Mouse (Mus musculus) kidney, embryonic 14.5 days (tissue): ENCODE results near the gene Cdk5rap2. TPM values are rescaled to one million over a fixed set of nuclear protein-coding genes. Genes with fewer than 3 reads are reported as not detected.

Source experiments
- ATAC-seq: fragments of 200-750 bp; cut with Nextera tagmentation; 2 replicates; pipeline ENCODE4 v1.8.0; 2017; ENCODE audit warnings: moderate number of reproducible peaks, mild to moderate bottlenecking, moderate TSS enrichment, moderate library complexity; ENCODE audit not compliant: low FRiP score, low TSS enrichment
- H3K27ac ChIP-seq: fragments of 300-500 bp; sonication (generic); 2 replicates; pipeline ENCODE4 v1.5.1; 2014; ENCODE audit warnings: low read depth, mild to moderate bottlenecking, low read length, moderate library complexity, mixed read lengths
- H3K27me3 ChIP-seq: fragments of 300-500 bp; sonication (generic); 2 replicates; pipeline ENCODE4 v1.6.1; 2014; ENCODE audit warnings: mild to moderate bottlenecking, low read length; ENCODE audit not compliant: control insufficient read depth, insufficient read depth
- H3K36me3 ChIP-seq: fragments of 300-500 bp; sonication (generic); 2 replicates; pipeline ENCODE4 v1.6.1; 2014; ENCODE audit warnings: low read length, mixed read lengths; ENCODE audit not compliant: control insufficient read depth, insufficient read depth
- H3K4me1 ChIP-seq: fragments of 300-500 bp; sonication (generic); 2 replicates; pipeline ENCODE4 v1.6.1; 2014; ENCODE audit warnings: low read length, mixed read lengths; ENCODE audit not compliant: control insufficient read depth, insufficient read depth
- H3K4me2 ChIP-seq: fragments of 300-500 bp; sonication (generic); replicated peaks from 2 replicates; pipeline ENCODE4 v1.6.1; 2014; ENCODE audit warnings: low read depth, mild to moderate bottlenecking, low read length
- H3K4me3 ChIP-seq: fragments of 300-500 bp; sonication (generic); 2 replicates; pipeline ENCODE4 v1.5.1; 2014; ENCODE audit warnings: mild to moderate bottlenecking, low read length
- H3K9ac ChIP-seq: fragments of 300-500 bp; sonication (generic); 2 replicates; pipeline ENCODE4 v1.6.1; 2014; ENCODE audit warnings: low read depth, mild to moderate bottlenecking, low read length, moderate library complexity
- H3K9me3 ChIP-seq: fragments of 300-500 bp; sonication (generic); 2 replicates; pipeline ENCODE4 v1.6.1; 2016; ENCODE audit warnings: low read length; ENCODE audit not compliant: control insufficient read depth
- WGBS: fragments of 180-500 bp; shearing (Covaris S2); extraction: QIAGEN DNeasy Blood & Tissue Kit; methylation state at CpG from one replicate; pipeline ENCODE4 v1.1.7; 2014; 5-methylcytosine and 5-hydroxymethylcytosine counted together
- polyA plus RNA-seq: library from polyadenylated mRNA; unstranded; fragments of >200 nt; fragmentation: Nextera tagmentation; extraction: Ambion mirVana; gene quantifications from 2 replicates; pipeline ENCODE4 v1.2.1, GENCODE M21; 2014

The Cdk5rap2 gene
- polyA plus RNA-seq, 1 experiment from 2014 or later: 22.2 TPM

DNA sequence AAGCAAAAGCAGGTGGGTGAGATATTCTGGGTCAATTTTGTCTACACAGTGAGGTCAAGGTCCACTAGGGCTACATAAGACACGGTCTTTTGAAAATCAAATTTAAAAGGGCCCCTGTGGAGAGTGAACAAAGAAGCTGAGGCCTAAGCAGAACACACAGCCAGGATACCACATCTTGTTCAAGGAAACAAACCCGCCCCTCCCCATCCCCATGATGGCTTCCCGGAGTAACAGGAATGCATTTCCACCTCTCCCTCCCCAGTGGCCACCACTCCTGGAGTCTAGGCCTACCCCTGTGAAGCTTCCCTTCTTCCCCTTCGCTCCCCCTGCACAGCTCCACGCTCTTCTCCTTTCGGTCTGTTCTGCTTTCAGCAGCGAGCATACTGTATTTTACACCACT, 77.7 kb downstream of the Cdk5rap2 start:
- H3K9me3 ChIP-seq: no peaks in the 10 kb centered on the region
- peaks cover 2% of the 10 kb centered on the region; the same call in 1 of the 2 replicates for H3K4me1 ChIP-seq
- no peak overlapping the region for H3K9ac ChIP-seq
- no peak for ATAC-seq
- no peak overlapping the region for H3K4me3 ChIP-seq
- H3K27me3 ChIP-seq: no peaks in the 10 kb centered on the region
- no peak overlapping the region for H3K4me2 ChIP-seq
- peaks cover 14% of the 10 kb centered on the region; the same call in 1 of the 2 replicates for H3K36me3 ChIP-seq
- WGBS: 92% methylated on average over 7 of the region's 7 CpGs
- no peak overlapping the region for H3K27ac ChIP-seq

DNA sequence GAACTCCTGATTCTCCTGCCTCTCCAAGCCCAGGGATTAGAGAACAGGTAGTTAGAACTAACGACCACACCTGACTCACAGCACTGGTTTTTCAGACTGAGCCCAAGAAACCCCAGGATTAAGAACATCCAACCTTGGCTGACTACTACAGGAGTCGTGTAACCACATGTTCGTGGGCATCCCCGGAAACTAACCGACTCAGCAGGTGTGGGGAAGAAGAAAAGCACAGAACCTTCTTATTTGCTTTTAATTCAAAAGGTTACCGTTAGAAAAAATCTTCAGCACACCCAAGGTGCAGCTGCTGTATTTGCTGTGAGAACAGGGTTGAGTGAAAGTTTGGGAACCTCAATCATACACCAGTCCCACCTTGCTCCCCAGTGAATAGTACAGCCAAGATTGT, 79.1 kb downstream of the Cdk5rap2 start:
- peaks cover 3% of the 10 kb centered on the region; the same call in 1 of the 2 replicates for H3K36me3 ChIP-seq
- H3K9ac ChIP-seq: no peak overlapping the region
- no peak overlapping the region for H3K27ac ChIP-seq
- no peak for ATAC-seq
- no peak overlapping the region for H3K4me2 ChIP-seq
- peaks cover 2% of the 10 kb centered on the region; the same call in 1 of the 2 replicates for H3K4me1 ChIP-seq
- no peak overlapping the region for H3K4me3 ChIP-seq
- H3K9me3 ChIP-seq: no peaks in the 10 kb centered on the region
- 91% methylated on average over 6 of the region's 6 CpGs for WGBS
- no peaks in the 10 kb centered on the region for H3K27me3 ChIP-seq

DNA sequence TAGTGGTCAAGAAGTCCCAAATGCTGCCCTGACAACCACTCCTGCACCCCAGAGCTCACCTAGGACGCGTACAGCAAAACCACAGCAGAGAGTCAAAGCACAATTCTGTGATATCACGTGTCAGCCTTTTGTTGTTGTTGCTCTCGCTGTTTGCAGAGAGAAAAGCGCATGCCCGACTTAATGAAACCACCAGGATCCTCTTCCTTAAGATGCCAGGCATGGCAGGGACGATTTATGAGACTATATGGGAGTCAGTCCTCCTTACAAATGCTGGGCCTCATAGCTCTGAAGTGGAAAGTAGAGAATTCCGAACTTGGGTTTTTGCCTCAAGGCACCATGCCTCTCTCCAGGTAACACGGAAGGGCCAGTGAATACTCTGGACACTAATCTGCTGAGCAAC, 82.2 kb downstream of the Cdk5rap2 start:
- Histone ChIP-seq H3K27ac (no peak overlapping the region), H3K4me3 (no peak overlapping the region), H3K27me3 (no peaks in the 10 kb centered on the region), H3K36me3 (peaks cover 3% of the 10 kb centered on the region; the same call in 1 of the 2 replicates), H3K9me3 (no peaks in the 10 kb centered on the region), H3K4me1 (peaks cover 2% of the 10 kb centered on the region; the same call in 1 of the 2 replicates), H3K4me2 (no peak overlapping the region; the same call in 1 of the 2 replicates), H3K9ac (no peak overlapping the region)
- WGBS: 46% methylated on average over 9 of the region's 9 CpGs
- peak; percentile 62; the same call in 1 of the 2 replicates for ATAC-seq

- no peaks in the 10 kb centered on the region for H3K9me3 ChIP-seq
- no peaks in the 10 kb centered on the region; the same call in 1 of the 2 replicates for H3K36me3 ChIP-seq
- peaks cover 2% of the 10 kb centered on the region; the same call in 1 of the 2 replicates for H3K4me1 ChIP-seq
- H3K9ac ChIP-seq: no peak overlapping the region
- H3K4me3 ChIP-seq: no peak overlapping the region
- no peak overlapping the region for H3K27ac ChIP-seq
- ATAC-seq: no peak
- H3K4me2 ChIP-seq: no peak overlapping the region
- 55% methylated on average over 1 of the region's 1 CpGs for WGBS
- no peaks in the 10 kb centered on the region for H3K27me3 ChIP-seq
Measured at GRCm38 (mm10) chr4:70327436-70327835, 82.8 kb downstream of the Cdk5rap2 start.

GRCm38 (mm10) chr4:70321586-70321985, 88.7 kb downstream of the Cdk5rap2 start:
- no peaks in the 10 kb centered on the region for H3K9me3 ChIP-seq
- H3K27me3 ChIP-seq: no peaks in the 10 kb centered on the region
- no peaks in the 10 kb centered on the region for H3K4me1 ChIP-seq
- H3K9ac ChIP-seq: no peak overlapping the region
- 81% methylated on average over 1 of the region's 1 CpGs for WGBS
- no peak overlapping the region for H3K27ac ChIP-seq
- no peak for ATAC-seq
- H3K36me3 ChIP-seq: peaks cover 8% of the 10 kb centered on the region; the same call in 1 of the 2 replicates
- no peak overlapping the region for H3K4me3 ChIP-seq
- H3K4me2 ChIP-seq: no peak overlapping the region

- no peak for ATAC-seq
- H3K36me3 ChIP-seq: peaks cover 23% of the 10 kb centered on the region
- H3K27ac ChIP-seq: no peak overlapping the region
- no peak overlapping the region for H3K4me2 ChIP-seq
- no peaks in the 10 kb centered on the region for H3K27me3 ChIP-seq
- H3K9ac ChIP-seq: no peak overlapping the region
- H3K4me1 ChIP-seq: no peaks in the 10 kb centered on the region
- 89% methylated on average over 4 of the region's 4 CpGs for WGBS
- no peaks in the 10 kb centered on the region for H3K9me3 ChIP-seq
- H3K4me3 ChIP-seq: no peak overlapping the region
Measured at GRCm38 (mm10) chr4:70312170-70312569, 98.1 kb downstream of the Cdk5rap2 start.

DNA sequence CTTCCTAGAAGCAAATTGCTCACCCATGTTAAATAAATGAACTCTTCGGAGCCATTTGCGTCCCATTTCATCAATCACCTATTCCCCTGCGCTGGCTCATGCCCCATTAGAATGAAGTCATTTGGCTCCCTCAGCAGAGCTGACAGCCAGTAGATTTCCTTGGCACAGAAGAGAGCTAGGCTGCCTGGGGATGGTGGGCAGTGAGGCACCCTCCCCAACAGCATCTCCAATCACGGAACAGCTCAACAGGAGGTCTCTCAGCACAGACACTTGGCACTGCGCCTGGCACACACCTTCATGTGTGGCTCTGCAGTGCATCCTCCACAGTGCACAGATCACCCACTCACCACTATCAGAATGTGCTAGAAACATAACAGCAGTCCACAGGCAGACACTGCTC, 98.7 kb downstream of the Cdk5rap2 start:
- ATAC-seq: no peak
- Histone ChIP-seq H3K4me1 (no peaks in the 10 kb centered on the region), H3K27me3 (no peaks in the 10 kb centered on the region), H3K4me2 (no peak overlapping the region), H3K27ac (no peak overlapping the region), H3K9ac (no peak overlapping the region), H3K36me3 (peaks cover 17% of the 10 kb centered on the region), H3K9me3 (no peaks in the 10 kb centered on the region), H3K4me3 (no peak overlapping the region)
- 88% methylated on average over 5 of the region's 5 CpGs for WGBS

- H3K4me1 ChIP-seq: no peaks in the 10 kb centered on the region
- ATAC-seq: peak; percentile 64
- H3K27me3 ChIP-seq: no peaks in the 10 kb centered on the region
- H3K9me3 ChIP-seq: no peaks in the 10 kb centered on the region
- no peak overlapping the region for H3K4me3 ChIP-seq
- WGBS: 71% methylated on average over 4 of the region's 4 CpGs
- H3K9ac ChIP-seq: no peak overlapping the region
- peaks cover 12% of the 10 kb centered on the region; the same call in 1 of the 2 replicates for H3K36me3 ChIP-seq
- no peak overlapping the region for H3K4me2 ChIP-seq
- H3K27ac ChIP-seq: no peak overlapping the region
Measured at GRCm38 (mm10) chr4:70307230-70307629, 103.0 kb downstream of the Cdk5rap2 start.

DNA sequence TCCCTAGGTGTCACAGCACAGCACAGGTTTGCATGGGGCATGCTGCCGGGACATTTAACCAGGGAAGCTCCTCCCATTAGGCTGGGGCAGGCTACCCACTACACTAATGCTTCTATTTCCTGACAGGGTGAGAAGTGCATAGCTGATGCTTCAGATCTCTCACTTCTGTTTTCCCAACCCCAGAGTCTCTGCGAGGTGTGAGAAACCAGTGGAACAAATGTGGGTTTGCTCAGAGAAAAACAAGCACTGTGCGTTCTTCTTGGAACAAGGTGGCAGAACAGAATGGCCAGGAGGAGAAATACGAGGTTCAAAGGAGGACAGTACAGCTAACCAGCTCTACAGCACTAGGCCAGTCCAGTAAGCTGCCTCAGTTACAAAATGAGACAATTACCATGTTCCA, 106.4 kb downstream of the Cdk5rap2 start:
- WGBS: 21% methylated on average over 4 of the region's 4 CpGs

More for the DNA sequence above, 106.4 kb downstream of the Cdk5rap2 start:
- no peak overlapping the region for H3K27ac ChIP-seq
- H3K4me3 ChIP-seq: no peak overlapping the region
- no peak for ATAC-seq
- no peaks in the 10 kb centered on the region for H3K27me3 ChIP-seq
- no peak overlapping the region for H3K4me2 ChIP-seq
- H3K9ac ChIP-seq: no peak overlapping the region
- H3K4me1 ChIP-seq: no peaks in the 10 kb centered on the region
- peaks cover 38% of the 10 kb centered on the region; the same call in 1 of the 2 replicates for H3K36me3 ChIP-seq
- H3K9me3 ChIP-seq: no peaks in the 10 kb centered on the region
